Mouse (Mus musculus): ENCODE data around the gene Grap.
"Not testable (repeated sequence)": the region's sequence is repeated elsewhere in the genome, so short reads cannot be mapped to it uniquely, and the experiment has no call there.

Grap gene

DNA sequence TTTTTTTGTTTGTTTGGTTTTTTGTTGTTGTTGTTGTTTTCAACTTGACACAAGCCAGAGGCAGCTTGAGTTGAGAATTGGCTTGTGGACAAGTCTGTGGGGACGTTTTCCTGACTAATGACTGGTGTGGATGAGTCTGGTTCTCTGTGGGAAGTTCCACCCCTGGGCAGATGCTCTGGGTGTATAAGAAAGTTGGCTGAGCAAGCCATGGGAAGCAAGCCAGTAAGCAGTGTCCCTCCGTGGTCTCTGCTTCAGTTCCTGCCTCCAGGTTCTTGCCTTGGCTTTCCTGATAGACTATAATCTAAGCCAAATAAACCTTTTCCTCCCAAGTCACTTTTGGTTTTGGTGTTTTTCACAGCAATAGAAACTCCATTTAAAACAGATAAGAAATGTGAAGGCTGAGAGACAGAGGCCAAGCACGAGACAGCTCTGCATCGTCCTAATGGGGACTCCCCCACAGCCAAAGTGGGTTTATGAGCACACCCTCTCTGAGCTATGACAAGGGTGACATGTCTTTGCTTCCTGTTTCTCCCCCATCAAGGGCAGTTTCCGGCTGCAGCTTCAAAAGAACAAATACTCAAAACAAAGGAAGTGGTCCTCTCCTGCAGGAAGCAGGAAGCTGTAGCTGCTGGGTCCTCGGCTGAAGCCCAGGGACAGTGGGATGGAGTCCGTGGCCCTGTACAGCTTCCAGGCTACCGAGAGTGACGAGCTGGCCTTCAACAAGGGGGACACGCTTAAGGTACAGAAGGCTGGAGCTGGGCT, at the start of gene Grap:
Grap (plus strand) TSS at position 580 of the 762 bp plus-strand sequence.
- no peak for DNase-seq (ENCODE audit: low spot score)

DNA sequence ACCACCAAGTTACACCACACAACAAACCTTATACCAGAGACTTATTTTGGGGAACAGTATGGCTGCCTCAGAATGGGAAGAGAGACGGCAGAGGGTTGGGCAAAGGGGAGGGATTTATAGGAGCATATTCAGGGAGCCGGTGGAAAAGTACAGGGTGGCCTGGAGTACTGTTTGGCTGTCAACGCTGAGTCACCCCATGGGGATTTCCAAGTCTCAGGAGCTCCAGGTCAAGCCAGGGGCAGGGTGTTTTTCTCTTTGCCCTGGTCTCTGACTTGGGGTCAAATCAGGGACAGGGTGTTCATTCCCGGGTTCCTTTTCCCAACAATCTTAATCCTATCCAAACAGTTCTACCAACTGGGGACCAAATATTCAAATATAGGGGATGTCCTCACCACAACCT, 45.0 kb upstream of the Grap start:
- peak; percentile 62 for DNase-seq (ENCODE audit: low spot score)

DNA sequence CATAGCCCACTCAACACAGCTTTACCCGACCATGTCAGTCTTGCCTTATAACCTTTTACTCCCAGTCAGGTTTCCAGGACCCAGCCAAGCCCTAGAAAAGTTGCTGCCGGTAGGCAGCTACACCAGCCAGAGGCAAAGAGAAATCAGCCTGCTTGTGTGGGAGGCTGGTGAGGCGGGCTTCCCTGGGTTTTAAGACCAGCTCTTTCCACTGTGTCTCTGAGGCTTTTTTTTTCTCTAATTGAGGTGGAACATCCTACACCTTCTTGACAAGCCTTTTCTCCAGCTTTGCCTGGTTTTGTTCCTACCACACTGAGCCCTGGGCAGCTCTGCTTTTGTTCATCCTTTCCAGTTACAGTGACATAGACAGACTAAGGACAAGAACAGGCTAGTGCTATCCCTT, 41.9 kb upstream of the Grap start:
- DNase-seq (ENCODE audit: low spot score), result no peak

DNA sequence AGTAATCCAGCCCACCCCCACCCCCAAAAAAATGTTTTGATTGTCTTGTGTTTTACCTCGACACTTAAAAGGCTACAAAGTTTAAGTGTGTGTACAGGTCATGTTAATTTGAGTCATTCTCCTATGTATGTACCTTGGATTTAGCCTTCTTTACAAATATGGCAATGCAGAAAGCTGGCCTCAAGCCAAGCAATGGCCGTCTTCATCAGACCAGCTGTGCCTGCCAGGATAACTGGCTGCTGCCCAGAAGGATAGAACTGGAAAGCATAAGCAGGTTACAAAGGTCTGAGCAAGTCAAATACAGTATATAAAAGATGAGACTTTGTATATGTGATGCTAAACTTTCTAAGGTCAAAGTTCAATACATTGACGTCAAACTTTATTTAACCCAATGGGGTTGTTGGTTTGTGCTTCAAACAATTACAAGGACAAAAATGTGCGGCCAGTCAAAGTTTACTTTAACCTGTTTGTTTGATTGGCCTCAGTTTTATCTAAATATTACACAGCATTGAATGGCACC, 40.9 kb upstream of the Grap start:
- no peak for DNase-seq (ENCODE audit: low spot score)

GRCm38 (mm10) chr11:61614401-61614800, 38.7 kb upstream of the Grap start:
- no peak for DNase-seq (ENCODE audit: low spot score)

- peak; percentile 58 for DNase-seq (ENCODE audit: low spot score)
Measured at GRCm38 (mm10) chr11:61615686-61616522, 37.2 kb upstream of the Grap start.

DNA sequence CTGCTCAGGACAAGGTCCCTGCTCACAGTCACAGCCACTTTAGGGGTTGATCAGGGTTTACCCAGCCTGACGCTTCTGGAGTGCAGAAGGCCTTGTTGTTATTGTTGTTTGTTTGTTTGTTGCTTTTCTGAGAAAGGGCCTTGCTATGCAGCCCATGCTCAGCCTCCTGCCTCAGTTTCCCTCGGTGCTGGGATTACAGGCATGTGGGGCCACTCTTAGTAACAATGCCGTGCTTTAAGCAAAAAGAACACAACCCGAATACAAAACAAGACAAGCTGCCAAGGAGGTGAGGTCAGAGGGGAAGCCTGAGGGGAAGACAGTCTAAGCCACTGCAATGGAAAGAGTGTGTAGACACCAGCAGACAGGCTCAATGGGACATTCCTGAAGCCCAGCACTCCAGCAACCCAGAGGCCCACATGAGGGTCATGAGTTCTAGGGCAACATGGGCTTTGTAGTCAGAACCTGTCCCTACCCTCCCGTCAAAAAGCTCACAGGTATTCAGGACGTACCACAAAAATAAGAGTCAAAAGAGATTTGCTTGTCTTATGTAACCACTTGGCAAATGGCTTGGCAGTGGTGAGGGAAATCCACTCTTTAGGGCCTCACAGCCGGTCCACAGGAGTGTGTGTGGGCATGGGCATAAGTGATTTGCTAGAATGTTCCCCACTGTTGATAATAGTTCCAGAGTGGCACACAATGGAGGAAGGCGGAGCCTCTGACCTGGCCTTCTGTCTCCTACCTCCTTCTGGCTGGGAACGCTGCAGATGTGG, 36.4 kb upstream of the Grap start:
- peak; percentile 83 for DNase-seq (ENCODE audit: low spot score)

DNA sequence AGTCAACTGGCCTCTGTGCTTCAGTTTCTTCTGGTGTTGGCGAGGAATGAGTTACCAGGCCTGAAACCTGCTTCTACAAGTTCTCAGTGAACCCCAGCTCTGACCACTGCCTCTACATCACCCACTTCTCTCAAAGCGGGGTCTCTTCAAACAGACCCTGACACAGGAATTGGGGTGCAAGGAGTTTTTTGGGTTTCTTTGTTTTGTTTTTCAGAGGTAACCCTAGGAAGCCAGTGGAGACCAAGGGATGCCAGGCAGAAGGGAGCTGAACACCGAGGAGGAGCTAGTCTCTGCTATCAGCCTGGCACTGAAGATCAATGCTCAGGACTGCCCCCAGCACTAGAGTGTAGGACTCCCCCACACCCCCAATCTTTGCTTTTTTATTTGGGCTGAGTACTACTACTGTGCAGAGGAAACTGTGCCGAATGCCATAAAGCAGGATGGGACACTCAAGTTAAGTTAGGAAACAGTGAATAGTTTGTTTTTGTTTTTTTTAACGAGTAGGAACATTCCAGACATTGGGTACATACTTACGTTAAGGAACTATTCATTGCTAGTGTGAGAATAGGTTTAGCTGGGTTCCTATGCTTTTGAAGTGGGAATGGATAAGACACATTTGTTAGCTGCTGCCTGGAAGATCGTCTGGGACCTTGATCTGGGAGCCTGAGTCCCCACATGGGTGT, 35.6 kb upstream of the Grap start:
- peak; percentile 30 for DNase-seq (ENCODE audit: low spot score)

GRCm38 (mm10) chr11:61618131-61618530, 34.9 kb upstream of the Grap start:
- DNase-seq (ENCODE audit: low spot score), result peak; percentile 45

DNA sequence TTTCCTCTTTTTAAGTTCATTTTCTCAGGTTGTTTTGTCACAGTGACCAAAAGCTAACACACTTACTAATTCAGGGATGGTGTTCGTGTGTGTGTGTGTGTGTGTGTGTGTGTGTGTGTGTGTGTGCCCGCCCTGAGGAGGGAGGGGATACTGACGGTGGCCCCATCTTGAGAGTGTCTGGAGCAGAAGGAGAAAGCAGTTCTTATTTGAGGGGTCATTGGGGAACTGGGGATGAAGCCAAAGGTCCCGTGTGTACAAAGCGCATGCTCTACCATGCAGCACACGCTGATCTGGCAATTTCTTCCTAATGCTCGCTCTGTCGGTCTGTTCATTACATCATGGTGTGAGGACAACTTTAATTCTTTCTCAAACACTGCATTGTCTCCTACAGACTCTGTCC, 34.5 kb upstream of the Grap start:
- DNase-seq (ENCODE audit: low spot score), result no peak

- no peak for DNase-seq (ENCODE audit: low spot score)
Measured at GRCm38 (mm10) chr11:61619356-61619755, 33.7 kb upstream of the Grap start.

GRCm38 (mm10) chr11:61619791-61620241, 33.2 kb upstream of the Grap start:
- DNase-seq (ENCODE audit: low spot score), result peak; percentile 69

DNA sequence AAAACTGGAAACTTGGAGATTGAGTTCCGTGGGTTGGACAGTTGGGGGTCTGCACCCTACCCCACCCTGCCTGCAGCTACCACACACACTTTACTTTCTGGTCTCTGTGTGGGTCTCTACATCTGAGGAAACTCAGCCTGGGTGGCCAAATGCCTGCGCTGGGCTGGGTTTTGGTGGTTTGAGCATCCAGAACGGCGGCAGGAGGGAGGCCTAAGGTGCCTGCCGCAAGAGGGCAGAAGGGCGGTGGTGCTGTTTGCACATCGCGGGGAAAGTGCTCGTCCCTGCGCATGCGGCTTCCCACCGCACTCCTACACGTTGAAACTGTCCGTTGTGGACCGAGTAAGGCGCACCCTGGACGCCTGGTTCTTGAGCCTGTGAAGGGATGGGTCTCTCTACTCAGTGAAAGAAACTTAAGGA, 32.8 kb upstream of the Grap start:
- DNase-seq (ENCODE audit: low spot score), result no peak

- peak; percentile 45 for DNase-seq (ENCODE audit: low spot score)
Measured at GRCm38 (mm10) chr11:61620762-61621161, 32.3 kb upstream of the Grap start.

DNA sequence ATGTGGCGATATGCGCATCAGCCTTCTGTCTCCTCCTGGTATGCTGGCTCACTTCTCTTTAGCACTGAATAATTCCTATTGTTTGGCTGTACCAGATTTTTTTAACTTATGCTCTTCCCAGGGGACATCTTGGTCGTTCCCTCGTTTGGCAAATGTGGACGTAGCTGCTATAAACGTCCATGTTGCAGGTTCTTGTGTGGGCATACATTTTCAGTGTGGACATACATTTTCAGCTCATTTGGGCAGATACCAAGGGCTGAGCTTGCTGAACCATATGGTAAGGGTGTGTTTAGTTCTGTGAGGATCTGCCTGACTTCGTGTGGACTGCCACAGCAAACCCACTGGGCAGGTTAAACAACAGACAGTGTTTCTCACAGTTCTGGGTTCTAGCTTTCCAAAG, 27.9 kb upstream of the Grap start:
- DNase-seq (ENCODE audit: low spot score), result no peak

- no peak for DNase-seq (ENCODE audit: low spot score)
Measured at GRCm38 (mm10) chr11:61626509-61626908, 26.6 kb upstream of the Grap start.

- DNase-seq (ENCODE audit: low spot score), result peak; percentile 50
Measured at GRCm38 (mm10) chr11:61629621-61630020, 23.4 kb upstream of the Grap start.

- not testable (repeated sequence) for DNase-seq (ENCODE audit: low spot score)
Measured at GRCm38 (mm10) chr11:61636309-61636708, 16.8 kb upstream of the Grap start.

DNA sequence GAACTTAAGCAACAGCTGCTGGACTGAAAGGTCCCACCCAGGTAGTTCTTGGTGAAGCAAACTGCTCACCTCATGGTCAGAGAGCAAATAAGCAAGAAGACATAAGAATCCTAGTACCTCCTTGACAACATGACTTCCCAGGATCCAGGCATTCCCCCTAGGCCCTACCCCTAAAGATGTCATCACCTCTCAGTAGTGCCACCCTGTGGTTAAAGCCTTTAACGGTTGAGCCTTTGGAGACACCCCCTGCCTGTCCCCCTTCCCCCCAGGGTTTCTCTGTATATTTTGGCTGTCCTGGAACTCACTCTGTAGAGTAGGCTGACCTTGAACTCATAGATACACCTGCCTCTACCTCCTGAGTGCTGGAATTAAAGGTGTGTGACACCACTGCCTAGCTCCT, 15.7 kb upstream of the Grap start:
- no peak for DNase-seq (ENCODE audit: low spot score)

DNA sequence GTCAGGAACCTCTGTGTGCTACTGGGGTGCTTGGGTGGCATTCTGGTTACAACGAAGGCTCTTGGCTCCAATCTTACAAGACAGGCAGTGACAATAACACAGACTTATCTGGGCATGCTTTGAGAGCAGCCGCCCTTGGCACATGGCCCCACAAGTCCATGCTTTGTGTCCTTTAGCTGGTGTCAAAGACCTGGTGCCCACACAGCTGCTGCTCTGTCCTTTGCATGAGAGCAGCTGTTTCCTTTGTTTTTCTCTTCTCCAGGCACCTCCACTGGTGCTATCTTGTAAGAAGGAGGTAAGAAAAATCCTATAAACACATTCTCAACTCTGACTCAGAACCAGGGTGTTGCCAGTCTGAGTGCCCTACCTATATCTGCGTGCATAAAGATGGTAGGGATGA, 15.2 kb upstream of the Grap start:
- DNase-seq (ENCODE audit: low spot score), result no peak

DNA sequence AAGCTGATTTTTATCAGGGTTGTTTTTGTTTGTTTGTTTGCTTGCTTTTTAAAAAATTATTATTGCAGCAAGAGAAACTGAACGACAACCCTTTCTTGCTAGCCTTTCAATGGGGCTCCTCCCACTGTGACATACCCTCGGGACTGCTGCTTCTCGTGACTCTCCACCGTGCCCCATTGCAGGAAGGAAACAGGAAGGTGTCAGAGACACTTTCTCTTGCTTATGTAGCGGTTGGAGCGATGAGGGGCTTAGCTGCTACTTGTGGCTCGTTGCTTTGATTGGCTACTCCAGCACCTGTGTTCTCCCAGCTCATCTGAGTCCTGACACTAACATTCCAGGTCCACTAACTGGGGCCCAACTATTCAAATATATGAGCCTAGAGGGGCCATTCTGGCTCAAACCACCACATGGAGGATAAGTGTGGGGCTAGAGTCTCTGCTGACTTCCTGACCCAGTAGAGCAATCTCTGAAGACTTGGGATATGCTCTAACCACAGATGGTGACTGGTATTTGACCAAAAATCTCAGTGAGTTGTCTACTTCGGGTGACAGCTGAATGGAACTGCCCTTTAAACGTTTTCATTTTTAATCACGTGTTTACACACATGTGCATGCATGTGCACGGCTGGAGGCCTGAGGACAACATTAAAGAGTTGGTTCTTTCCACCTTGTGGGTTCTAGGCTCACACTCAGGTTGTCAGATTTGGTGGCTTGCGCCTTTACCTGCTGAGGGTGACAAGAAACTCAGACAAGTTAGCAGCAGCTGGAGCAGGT, 14.1 kb upstream of the Grap start:
- DNase-seq (ENCODE audit: low spot score), result no peak

All from adipocyte (in vitro differentiated cells).